Mouse (Mus musculus) E14TG2a.4 (cell line): ENCODE results near the gene Bcl2.

Experiments
- CTCF ChIP-seq: conservative IDR thresholded peaks from 2 replicates; pipeline ENCODE4 v1.5.1; 2014; ENCODE audit warnings: low read length
- NANOG ChIP-seq: IDR thresholded peaks from 2 replicates; pipeline ENCODE4 v1.6.1; 2014; ENCODE audit warnings: borderline replicate concordance, low read length, mixed read lengths
- POU5F1 ChIP-seq: IDR thresholded peaks from 2 replicates; pipeline ENCODE4 v1.6.1; 2014; ENCODE audit warnings: low read length, borderline replicate concordance

GRCm38 (mm10) chr1:106596380-106596779 lies 117.7 kb downstream of the Bcl2 start:
- TF ChIP-seq CTCF = no peak
- TF ChIP-seq POU5F1 = no peak
- TF ChIP-seq NANOG = no peak
